Mouse (Mus musculus) kidney, adult 2 months (tissue): Measurements from ENCODE around the gene Slc24a3. TPM values are rescaled to one million over a fixed set of nuclear protein-coding genes. Genes with fewer than 3 reads are reported as not detected.

ENCODE experiments used
- DNase-seq: peaks from one replicate; pipeline ENCODE4 v3.0.0; 2021
- H3K27ac ChIP-seq: fragments of 200-500 bp; 2 replicates; pipeline ENCODE4 v1.5.1; 2012; ENCODE audit warnings: low read depth, low read length, control low read depth, inconsistent platforms; ENCODE audit not compliant: insufficient read depth
- H3K27me3 ChIP-seq: fragments of 200-500 bp; replicated peaks from 2 replicates; pipeline ENCODE4 v1.6.1; 2012; ENCODE audit warnings: mild to moderate bottlenecking, moderate library complexity, low read length, inconsistent platforms; ENCODE audit not compliant: control insufficient read depth, insufficient read depth
- H3K36me3 ChIP-seq: fragments of 200-500 bp; 2 replicates; pipeline ENCODE4 v1.6.1; 2012; ENCODE audit warnings: mild to moderate bottlenecking, moderate library complexity, low read length, inconsistent platforms; ENCODE audit not compliant: control insufficient read depth, insufficient read depth
- H3K4me1 ChIP-seq: fragments of 200-500 bp; 2 replicates; pipeline ENCODE4 v1.6.1; 2011; ENCODE audit warnings: low read length; ENCODE audit not compliant: control insufficient read depth, insufficient read depth
- H3K4me3 ChIP-seq: fragments of 200-500 bp; 2 replicates; pipeline ENCODE4 v1.5.1; 2011; ENCODE audit warnings: mild to moderate bottlenecking, low read depth, low read length, control low read depth; ENCODE audit not compliant: insufficient read depth
- CTCF ChIP-seq: fragments of 200-500 bp; conservative IDR thresholded peaks from 2 replicates; pipeline ENCODE4 v1.5.1; 2011; ENCODE audit warnings: low read depth, mild to moderate bottlenecking, control low read depth, low read length, moderate library complexity, mixed read lengths; ENCODE audit not compliant: insufficient read depth, insufficient read length
- POLR2A ChIP-seq: fragments of 200-500 bp; IDR thresholded peaks from one replicate; pipeline ENCODE4 v1.6.1; 2011; ENCODE audit warnings: low read depth, low read length, control low read depth
- WGBS: fragments of 180-500 bp; shearing (Covaris S2); methylation state at CpG from one replicate; pipeline ENCODE4 v1.1.7; 2018; 5-methylcytosine and 5-hydroxymethylcytosine counted together
- polyA plus RNA-seq: library from polyadenylated mRNA; depleted of rRNA; stranded (reverse); fragments of >200 nt; gene quantifications from 2 replicates; pipeline ENCODE4 v1.2.3, GENCODE M21; 2012

Slc24a3 gene
- polyA plus RNA-seq, 1 experiment: 3.4 TPM

DNA sequence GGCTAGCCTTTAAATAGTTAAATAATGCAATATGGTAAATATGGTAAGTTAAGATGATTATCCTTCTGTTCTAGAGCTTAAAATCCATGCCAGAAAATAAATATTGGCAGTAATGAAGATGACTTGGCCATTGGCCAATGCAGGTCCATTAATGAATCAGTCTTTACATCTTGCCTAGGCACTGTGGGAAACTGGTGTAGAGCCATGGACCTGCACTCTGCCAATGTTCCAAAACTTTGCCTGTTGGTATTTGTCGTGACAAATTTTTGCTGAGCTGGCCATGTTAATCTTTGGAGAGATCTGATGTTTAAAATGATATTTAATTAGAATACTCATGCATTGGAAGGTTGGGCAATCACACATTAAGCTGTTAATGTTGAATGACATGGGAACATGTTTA lies 129.4 kb downstream of the Slc24a3 start:
- DNase-seq: no peak
- 81% methylated on average over 1 of the region's 1 CpGs for WGBS
- H3K27me3 ChIP-seq: no peaks in the 10 kb centered on the region
- no peak overlapping the region for H3K4me3 ChIP-seq
- no peaks in the 10 kb centered on the region for H3K36me3 ChIP-seq
- no peak overlapping the region for H3K27ac ChIP-seq
- H3K4me1 ChIP-seq: no peaks in the 10 kb centered on the region
- TF ChIP-seq CTCF: no peak
- no peak for TF ChIP-seq POLR2A

DNA sequence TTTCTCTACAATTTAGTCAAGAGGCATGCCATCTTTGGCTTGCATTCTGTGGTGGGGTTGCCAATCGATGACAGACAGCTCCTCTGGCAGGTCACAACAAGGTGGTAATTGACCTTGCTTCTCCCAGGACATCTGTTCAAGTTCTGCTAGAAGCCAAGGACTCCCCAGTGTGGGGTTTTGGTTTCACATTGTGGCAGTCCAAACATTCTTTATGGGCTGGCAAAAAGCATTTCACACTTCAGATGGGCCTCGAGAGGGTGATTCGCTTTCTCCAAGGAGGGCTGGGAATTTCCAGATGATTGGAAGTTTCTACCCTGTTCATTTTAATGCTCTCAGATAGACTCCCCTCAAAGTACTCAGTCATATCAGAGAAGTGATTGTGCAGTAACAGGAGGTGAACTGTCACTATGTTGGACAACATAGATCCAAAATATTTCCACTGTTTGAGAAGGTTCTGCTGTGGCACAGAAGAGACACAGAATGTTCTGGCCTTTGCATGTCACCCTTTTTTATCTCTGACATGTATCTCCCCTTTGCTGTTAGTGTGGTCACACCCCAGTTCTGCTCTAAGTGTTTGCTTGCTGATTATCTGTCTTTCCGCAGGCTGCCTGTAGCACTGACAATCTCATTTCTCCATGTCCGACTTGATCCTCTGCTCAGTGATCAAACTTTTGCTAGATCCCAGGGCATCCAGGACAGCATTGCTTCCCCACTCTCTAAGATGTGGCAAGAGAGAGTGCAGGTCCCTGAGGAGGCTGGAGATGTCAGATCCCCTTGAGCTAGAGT lies 132.6 kb downstream of the Slc24a3 start:
- no peak for TF ChIP-seq POLR2A
- TF ChIP-seq CTCF: no peak
- no peak overlapping the region for H3K27ac ChIP-seq
- no peaks in the 10 kb centered on the region for H3K36me3 ChIP-seq
- no peak for DNase-seq
- WGBS: 53% methylated on average over 5 of the region's 5 CpGs
- no peaks in the 10 kb centered on the region for H3K27me3 ChIP-seq
- H3K4me1 ChIP-seq: no peaks in the 10 kb centered on the region
- no peak overlapping the region for H3K4me3 ChIP-seq

DNA sequence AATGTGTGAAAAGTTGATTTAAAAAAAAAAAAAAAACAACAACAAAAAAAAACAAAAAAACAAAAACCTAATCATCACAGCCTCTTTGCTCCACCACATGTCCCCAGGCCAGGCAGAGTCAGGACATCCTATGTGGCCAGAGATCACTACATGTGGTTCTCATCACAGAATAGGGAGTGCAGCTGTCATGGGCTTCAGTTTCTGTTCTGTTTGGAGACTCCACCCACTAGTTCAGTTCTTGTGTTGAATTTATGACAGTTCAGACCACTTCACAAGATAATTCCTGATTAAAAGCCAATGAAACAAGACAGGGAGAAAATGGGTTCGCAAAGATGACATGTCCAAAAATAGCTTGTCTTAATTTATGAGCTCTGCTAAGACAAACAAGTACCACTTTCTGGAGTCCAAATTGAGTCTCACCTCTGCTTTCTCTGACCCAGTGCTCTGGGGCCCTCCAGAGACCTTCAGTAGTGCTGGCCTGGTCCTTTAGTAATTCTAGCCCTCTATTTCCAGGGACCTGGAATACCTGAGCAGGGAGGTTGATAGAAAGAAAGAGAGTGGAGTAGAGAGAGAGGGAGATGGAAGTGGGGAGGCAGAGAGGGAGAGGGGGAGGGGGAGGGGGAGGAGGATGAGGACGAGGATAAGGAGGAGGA lies 139.8 kb downstream of the Slc24a3 start:
- Histone ChIP-seq H3K27me3 (no peaks in the 10 kb centered on the region), H3K4me3 (no peak overlapping the region), H3K4me1 (no peaks in the 10 kb centered on the region), H3K36me3 (no peaks in the 10 kb centered on the region), H3K27ac (no peak overlapping the region)
- no peak for TF ChIP-seq CTCF
- no peak for TF ChIP-seq POLR2A
- DNase-seq: peak; percentile 17
- 17% methylated on average over 2 of the region's 2 CpGs for WGBS

DNA sequence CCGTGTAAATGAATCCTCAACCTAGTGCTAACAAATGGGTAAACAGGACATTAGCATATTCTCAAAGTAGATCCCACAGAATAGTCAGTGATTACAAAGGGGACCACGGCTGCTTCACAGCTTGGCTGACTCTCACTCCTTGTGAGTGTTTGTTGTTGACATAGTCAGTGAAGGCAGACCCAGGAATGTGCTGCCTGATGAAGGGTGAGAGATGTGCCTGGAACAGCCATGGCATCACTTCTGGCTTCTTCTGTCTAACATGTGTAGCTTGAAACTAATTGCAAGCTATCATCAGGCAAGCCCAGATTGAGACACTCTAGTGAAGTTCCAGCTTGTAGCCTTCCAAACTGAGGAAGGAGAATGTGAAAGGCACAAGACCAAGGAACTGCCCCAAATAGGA lies 151.4 kb downstream of the Slc24a3 start:
- Histone ChIP-seq H3K4me3 (no peak overlapping the region), H3K27me3 (no peaks in the 10 kb centered on the region), H3K27ac (no peak overlapping the region), H3K36me3 (no peaks in the 10 kb centered on the region), H3K4me1 (no peaks in the 10 kb centered on the region)
- TF ChIP-seq CTCF: no peak
- no peak for TF ChIP-seq POLR2A
- no peak for DNase-seq
- 56% methylated on average over 2 of the region's 2 CpGs for WGBS

DNA sequence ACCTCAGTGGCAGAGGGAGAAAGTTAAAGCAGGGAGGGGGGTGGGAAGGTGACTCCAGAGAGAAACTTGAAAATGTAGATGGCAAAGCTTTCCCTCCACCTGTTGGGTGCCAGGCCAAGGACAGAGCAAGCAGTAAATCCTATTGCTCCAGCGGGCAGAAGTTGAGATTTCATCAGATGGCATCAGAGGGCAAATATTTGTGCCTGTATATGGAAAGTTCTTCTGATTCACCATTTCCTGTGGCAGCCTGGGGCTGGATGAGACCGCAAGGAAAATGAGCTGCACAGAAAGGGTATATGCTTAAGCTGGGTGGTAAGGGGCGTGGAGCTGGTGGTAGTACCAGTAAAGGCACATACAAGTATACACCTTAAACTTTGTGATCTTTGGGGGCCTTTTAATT lies 153.7 kb downstream of the Slc24a3 start:
- H3K27ac ChIP-seq: no peak overlapping the region
- H3K4me3 ChIP-seq: no peak overlapping the region
- WGBS: 82% methylated on average over 3 of the region's 3 CpGs
- no peaks in the 10 kb centered on the region for H3K27me3 ChIP-seq
- DNase-seq: no peak
- H3K4me1 ChIP-seq: no peaks in the 10 kb centered on the region
- no peaks in the 10 kb centered on the region for H3K36me3 ChIP-seq
- TF ChIP-seq POLR2A: no peak
- TF ChIP-seq CTCF: no peak

DNA sequence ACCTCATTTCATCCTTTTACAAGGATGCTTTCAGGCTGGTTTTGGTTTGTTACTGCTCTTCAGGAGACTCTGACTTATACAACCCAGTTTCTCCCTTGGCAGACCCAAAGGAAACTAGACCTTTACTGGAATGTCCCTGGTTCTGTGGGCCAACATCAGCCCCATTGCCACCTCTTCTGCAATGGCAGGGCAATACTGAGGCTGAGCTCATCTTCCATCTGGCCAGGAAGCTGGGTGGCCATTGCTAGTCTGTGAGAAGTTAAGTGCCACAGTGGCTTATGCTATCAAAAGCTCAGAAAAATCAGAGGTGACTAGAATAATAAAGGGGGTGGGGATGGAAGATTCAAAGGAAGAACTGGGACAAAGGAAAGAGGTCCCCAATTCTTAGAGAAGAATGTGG lies 154.2 kb downstream of the Slc24a3 start:
- H3K27ac ChIP-seq: no peak overlapping the region
- no peaks in the 10 kb centered on the region for H3K36me3 ChIP-seq
- H3K27me3 ChIP-seq: no peaks in the 10 kb centered on the region
- no peaks in the 10 kb centered on the region for H3K4me1 ChIP-seq
- no peak overlapping the region for H3K4me3 ChIP-seq
- TF ChIP-seq POLR2A (no peak), CTCF (no peak)
- DNase-seq: no peak

DNA sequence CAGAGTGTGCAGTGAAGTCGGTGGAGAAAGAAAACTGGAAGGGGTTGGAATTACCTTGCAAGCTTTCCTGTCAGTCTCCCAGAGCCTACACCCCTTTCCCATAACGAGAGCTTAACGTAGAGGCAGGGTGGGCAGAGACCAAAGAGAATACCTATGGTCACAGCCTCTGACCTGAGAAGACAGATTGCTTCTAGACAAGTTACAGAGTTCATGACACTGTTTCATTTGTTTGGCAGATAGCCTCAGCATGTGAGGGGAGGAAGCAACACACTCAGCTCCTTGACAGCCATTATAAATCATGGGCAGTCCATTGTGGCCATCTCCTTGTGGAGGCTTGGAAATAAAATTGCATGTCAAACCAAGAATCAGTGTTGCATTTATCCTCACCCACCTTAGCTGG lies 156.9 kb downstream of the Slc24a3 start:
- TF ChIP-seq CTCF (no peak), POLR2A (no peak)
- Histone ChIP-seq H3K36me3 (no peaks in the 10 kb centered on the region), H3K4me3 (no peak overlapping the region), H3K27me3 (no peaks in the 10 kb centered on the region), H3K27ac (no peak overlapping the region), H3K4me1 (no peaks in the 10 kb centered on the region)
- DNase-seq: peak; percentile 27
- 16% methylated on average over 3 of the region's 3 CpGs for WGBS

DNA sequence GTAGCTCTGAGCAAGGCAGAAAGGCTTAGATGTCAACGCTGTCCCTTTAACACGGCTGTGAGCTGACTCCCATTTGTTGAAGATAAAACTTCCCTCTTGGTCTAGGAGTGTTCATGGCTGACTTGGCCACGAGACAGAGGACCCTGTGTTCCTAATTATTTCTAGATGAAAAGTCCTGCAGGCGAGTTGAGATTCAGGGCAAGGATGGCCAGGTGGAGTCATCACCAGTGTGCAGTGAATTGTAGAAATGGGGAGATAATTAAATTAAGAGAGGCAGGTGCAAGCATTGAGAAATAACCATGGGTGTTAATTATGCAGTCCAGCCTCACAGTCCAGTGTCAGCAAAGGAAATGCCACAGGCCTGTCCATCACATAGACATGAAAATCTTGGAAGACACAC lies 158.3 kb downstream of the Slc24a3 start:
- WGBS: 47% methylated on average over 4 of the region's 4 CpGs
- H3K36me3 ChIP-seq: no peaks in the 10 kb centered on the region
- TF ChIP-seq CTCF (no peak), POLR2A (no peak)
- no peaks in the 10 kb centered on the region for H3K27me3 ChIP-seq
- DNase-seq: no peak
- H3K4me3 ChIP-seq: no peak overlapping the region
- H3K27ac ChIP-seq: no peak overlapping the region
- H3K4me1 ChIP-seq: no peaks in the 10 kb centered on the region
